Mouse (Mus musculus) embryonic fibroblast, embryonic 13.5 days (primary cell): ENCODE results near the gene Chchd5.

ENCODE experiments used
- CTCF ChIP-seq: IDR thresholded peaks from 2 replicates; pipeline ENCODE4 v1.5.1; 2011; ENCODE audit warnings: mild to moderate bottlenecking, control low read depth, low read length, moderate library complexity, borderline replicate concordance; ENCODE audit not compliant: insufficient read depth
- POLR2A ChIP-seq: IDR thresholded peaks from 2 replicates; pipeline ENCODE4 v1.6.1; 2011; ENCODE audit warnings: low read depth, mild to moderate bottlenecking, control low read depth, low read length, moderate library complexity

DNA sequence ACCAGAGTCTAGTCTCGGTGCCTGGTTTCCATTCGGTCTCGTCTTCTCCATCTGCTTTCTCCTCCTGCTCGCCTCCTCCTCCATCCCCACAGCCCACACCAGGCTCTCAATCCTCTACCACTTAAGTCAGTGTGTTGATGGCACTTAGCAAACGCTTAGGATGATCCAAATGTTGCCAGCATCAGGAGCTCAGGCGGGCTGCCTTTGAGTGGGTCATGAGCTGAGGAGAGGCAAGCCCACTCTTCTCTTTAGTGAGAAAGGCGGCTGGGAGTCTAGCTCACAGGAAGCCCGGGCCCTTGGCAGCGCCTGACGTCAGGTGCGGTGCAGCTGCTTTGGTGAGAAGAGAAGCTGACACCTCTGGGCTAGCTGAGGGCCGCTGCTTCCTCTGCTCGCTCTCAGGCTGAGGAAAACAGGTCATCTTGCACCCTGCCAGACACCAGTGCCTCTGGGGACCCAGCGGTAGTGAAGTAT is 54.1 kb downstream of the Chchd5 start:
- TF ChIP-seq CTCF: no peak
- no peak for TF ChIP-seq POLR2A
